Mouse (Mus musculus): ENCODE measurements around the gene Lman1l.
A peak's percentile ranks its signal among the peaks of the same experiment; 100 is the strongest.

Lman1l gene

GRCm38 (mm10) chr9:57644944-57645893 is 24.6 kb upstream of the Lman1l start:
- peak; percentile 96 to 99 for DNase-seq (ENCODE audit: low spot score in 2 of 2)

- DNase-seq (ENCODE audit: low spot score in 2 of 2), result peak in 1 of 2 experiments; percentile 78
Observed at GRCm38 (mm10) chr9:57644442-57644943, 23.9 kb upstream of the Lman1l start.

- peak in 1 of 2 experiments; percentile 63 for DNase-seq (ENCODE audit: low spot score in 2 of 2)
Observed at GRCm38 (mm10) chr9:57643856-57644180, 23.2 kb upstream of the Lman1l start.

- DNase-seq (ENCODE audit: low spot score in 2 of 2), result peak; percentile 53 to 77
Observed at GRCm38 (mm10) chr9:57643169-57643855, 22.7 kb upstream of the Lman1l start.

DNA sequence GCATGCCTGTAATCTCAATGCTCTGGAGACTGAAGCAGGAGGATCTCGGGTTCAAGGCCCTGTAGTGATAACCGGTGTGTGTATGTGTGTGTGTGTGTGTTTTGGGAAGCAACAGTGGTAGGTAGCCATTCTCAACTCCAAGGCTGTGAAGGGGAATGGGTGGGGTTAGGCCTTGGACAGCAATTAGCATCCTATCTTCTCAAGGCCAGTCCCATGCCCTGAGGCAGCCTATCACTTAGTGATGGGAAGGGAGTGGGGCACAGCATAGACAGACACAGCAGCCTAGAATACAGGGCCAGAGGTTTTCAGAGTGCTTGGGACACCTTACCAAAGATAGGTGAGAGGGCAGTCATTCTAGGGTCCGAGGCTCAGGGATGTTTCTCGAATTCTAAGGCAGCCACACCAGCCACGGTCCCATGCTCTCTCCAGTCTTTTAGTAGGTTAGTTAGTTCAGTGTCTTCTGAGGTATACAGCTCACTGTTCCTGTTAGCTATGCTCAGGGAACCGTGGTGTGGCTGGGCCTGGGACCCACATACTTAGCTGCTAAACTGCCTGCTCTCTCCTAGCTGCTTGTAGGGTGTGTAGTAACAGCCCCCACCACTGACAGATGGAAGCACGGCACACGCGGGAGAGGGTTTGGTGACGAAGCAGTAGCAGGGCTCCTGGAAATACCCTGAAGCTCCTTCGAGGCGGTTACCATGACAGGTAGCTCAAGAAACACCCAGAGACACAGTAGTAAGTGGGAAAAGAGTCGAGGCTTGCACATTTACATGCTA is 21.4 kb upstream of the Lman1l start:
- peak in 1 of 2 experiments; percentile 64 for DNase-seq (ENCODE audit: low spot score in 2 of 2)

DNA sequence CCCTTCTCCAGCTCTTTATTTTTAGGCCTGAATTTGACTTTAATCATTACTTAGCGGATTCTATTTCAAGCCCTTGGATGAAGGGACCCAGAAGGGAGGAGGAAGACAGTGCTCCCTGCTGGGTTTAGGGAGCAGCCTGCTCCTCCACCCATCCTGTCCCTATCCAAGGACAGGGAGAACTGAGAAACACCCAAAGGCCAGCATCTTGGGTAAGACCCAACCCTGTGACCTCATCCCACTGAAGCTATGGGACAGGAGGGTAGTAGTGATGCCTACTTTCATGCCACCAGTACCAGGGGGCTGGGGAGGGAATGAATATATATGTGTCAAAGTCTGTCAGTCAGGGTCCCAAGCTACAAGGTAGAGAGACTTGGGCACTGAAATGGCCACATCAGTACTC is 20.4 kb upstream of the Lman1l start:
- DNase-seq (ENCODE audit: low spot score in 2 of 2), result no peak

GRCm38 (mm10) chr9:57640384-57640783 is 19.8 kb upstream of the Lman1l start:
- DNase-seq (ENCODE audit: low spot score in 2 of 2), result peak; percentile 84 to 91

GRCm38 (mm10) chr9:57639661-57640328 is 19.2 kb upstream of the Lman1l start:
- DNase-seq (ENCODE audit: low spot score in 2 of 2), result peak in 1 of 2 experiments; percentile 68

GRCm38 (mm10) chr9:57638651-57639459 is 18.3 kb upstream of the Lman1l start:
- peak; percentile 83 to 88 for DNase-seq (ENCODE audit: low spot score in 2 of 2)

GRCm38 (mm10) chr9:57637741-57638322 is 17.3 kb upstream of the Lman1l start:
- peak; percentile 63 to 75 for DNase-seq (ENCODE audit: low spot score in 2 of 2)

DNA sequence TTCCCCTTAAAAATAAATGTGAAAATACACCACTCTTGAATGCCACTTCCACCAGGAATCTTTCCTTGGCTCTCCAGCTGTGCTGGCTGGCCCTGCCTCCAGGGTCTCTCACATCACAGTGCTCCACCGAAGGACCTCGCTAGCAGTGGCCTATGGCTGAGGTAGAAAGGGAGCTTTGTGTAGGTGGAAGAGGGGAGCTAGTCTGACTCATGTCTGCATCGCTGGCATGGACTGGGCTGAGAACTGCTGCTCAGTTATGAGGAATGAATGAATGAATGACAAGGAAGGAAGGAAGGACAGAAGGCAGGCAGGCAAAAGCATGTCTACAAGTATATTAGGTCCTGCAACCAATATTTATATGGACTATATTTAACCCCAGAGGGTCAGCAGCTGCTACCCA is 16.7 kb upstream of the Lman1l start:
- DNase-seq (ENCODE audit: low spot score in 2 of 2), result no peak

DNA sequence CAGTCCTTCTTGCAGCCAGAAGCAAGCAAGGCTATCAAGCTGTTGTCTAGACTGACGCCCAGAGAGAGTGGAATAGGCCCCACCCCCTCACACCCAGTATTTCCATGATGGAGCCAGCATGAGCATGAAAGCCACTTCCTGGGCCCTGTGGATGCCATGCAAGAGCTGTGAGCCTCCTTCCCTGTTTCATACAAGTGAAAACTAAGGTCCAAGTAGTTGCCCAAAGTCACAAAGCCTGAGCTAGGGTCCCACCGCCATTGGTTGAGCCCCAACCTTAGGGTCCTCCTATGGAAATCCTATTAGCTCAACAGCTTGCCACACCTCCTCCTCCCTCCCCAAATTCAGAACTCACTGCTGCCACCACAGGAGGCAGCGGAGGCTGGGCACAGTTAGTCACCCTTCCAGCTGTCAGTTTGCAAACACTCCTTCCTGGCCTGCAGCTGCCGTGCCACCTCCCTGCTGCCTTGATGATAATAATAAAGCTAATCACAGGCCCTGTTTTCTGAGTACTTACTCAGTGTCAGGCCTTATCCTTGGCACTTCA is 13.0 kb upstream of the Lman1l start:
- DNase-seq (ENCODE audit: low spot score in 2 of 2), result peak; percentile 56 to 73

DNA sequence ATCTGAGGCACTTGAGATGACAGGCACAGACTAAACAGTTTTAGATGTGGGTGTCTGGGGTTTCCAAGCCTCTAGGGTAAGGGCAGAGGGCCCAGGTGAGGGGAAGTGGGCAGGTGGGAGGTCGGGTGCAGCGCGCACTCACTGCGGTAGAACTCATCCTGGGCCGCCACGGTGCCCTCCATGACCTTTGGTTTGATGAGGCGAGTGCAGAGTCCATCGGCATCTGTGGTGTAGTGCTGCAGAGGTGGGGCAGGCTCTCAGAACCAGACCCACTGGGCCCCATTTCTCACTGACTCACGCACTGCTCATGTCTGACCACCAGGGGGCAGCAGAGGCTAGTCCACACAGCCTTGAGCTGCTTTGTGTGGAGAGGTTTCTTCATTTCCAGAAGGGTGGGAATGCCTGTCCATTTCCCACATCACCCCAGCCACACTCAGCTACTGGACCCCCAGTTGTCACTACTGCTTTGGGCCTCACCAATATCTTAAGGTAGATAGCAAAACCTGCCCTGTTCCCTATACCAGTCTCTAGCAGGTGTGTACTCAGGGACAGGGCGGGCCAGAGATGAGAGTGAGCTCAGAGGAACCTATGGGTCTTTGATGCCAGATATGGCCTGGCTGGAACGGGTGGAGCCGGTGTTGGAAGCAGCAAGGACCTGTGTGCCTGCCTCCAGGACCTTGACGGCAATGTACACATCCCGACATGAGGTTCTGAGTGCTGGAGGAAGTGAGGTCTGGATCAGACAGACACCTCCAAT is 8.7 kb upstream of the Lman1l start:
- DNase-seq (ENCODE audit: low spot score in 2 of 2), result peak; percentile 79 to 95

GRCm38 (mm10) chr9:57628717-57629116 is 8.1 kb upstream of the Lman1l start:
- peak in 1 of 2 experiments; percentile 67 for DNase-seq (ENCODE audit: low spot score in 2 of 2)

GRCm38 (mm10) chr9:57627892-57628291 is 7.3 kb upstream of the Lman1l start:
- no peak for DNase-seq (ENCODE audit: low spot score in 2 of 2)

DNA sequence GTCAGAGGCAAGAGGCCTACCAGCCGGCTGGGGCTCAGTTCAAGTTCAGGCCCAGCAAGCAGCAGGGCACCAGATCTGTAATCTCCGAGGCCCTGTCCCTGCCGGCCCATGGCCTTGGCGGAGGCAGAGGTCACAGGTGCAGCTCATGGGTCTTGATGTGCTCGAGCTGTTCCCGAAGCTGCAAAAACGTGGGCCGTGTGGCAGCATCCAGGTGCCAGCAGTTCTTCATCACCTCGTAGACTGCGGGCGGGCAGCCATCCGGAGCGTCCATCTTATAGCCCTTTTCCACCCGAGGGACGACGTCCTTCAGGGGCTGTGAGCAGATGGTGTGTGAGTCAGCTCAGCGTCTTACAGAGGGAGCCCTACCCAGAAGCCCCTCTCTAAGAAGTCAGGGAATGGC is 6.6 kb upstream of the Lman1l start:
- DNase-seq (ENCODE audit: low spot score in 2 of 2), result no peak

- no peak for DNase-seq (ENCODE audit: low spot score in 2 of 2)
Observed at GRCm38 (mm10) chr9:57625674-57626500, 5.3 kb upstream of the Lman1l start.

GRCm38 (mm10) chr9:57624295-57624694 is 3.7 kb upstream of the Lman1l start:
- DNase-seq (ENCODE audit: low spot score in 2 of 2), result no peak

All from spleen, postnatal 4 days (tissue).